Mouse (Mus musculus): Measurements from ENCODE around the gene Kcnq1. TPM values are rescaled to one million over a fixed set of nuclear protein-coding genes. Genes with fewer than 3 reads are reported as not detected.

The Kcnq1 gene
- polyA plus RNA-seq, 1 experiment from 2014 or later: 1.0 TPM

GRCm38 (mm10) chr7:143437231-143437893 lies 331.2 kb downstream of the Kcnq1 start:
- Histone ChIP-seq H3K27ac (replicated peaks) (peak overlapping the region; percentile 96), H3K4me1 (peaks cover 37% of the 10 kb centered on the region), H3K36me3 (replicated peaks) (no peaks in the 10 kb centered on the region), H3K27me3 (replicated peaks; ENCODE audit: low read depth, poor library complexity, severe bottlenecking) (peaks cover 97% of the 10 kb centered on the region), H3K4me3 (peak overlapping the region; percentile 66), H3K9me3 (no peaks in the 10 kb centered on the region)
- 16% methylated on average over 18 of the region's 18 CpGs for WGBS
- no peak for DNase-seq (ENCODE audit: low spot score)

- peak; percentile 78 for DNase-seq (ENCODE audit: low spot score)
- peak overlapping the region; percentile 96 for H3K27ac ChIP-seq (replicated peaks)
- H3K27me3 ChIP-seq (replicated peaks; ENCODE audit: low read depth, poor library complexity, severe bottlenecking): peaks cover 97% of the 10 kb centered on the region
- H3K4me1 ChIP-seq: peaks cover 38% of the 10 kb centered on the region
- peak overlapping the region; percentile 66 for H3K4me3 ChIP-seq
- 1% methylated on average over 62 of the region's 63 CpGs for WGBS
- no peaks in the 10 kb centered on the region for H3K36me3 ChIP-seq (replicated peaks)
- no peaks in the 10 kb centered on the region for H3K9me3 ChIP-seq
These were observed 331.9 kb downstream of the Kcnq1 start for GRCm38 (mm10) chr7:143437894-143438581.

DNA sequence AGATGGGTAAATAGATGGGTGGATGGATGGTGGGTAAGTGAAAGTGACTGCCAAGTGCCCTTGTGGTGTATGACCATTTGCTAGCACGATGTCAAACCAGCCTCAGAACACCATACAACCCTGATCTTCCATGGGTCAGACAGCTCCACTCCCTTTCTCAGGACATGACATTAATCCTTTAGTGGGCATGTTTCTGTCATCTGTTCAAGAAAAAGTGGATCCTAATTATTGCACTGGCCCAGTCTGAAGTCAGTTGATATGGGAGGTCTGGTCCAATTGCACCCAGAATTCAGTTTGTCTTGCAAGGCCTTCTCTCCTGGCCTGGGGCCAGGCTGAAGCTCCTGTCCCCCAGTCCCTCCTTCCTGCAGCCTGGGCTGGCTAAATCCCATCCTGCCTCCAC lies 332.8 kb downstream of the Kcnq1 start:
- no peak overlapping the region for H3K27ac ChIP-seq (replicated peaks)
- H3K36me3 ChIP-seq (replicated peaks): no peaks in the 10 kb centered on the region
- H3K27me3 ChIP-seq (replicated peaks; ENCODE audit: low read depth, poor library complexity, severe bottlenecking): peaks cover 97% of the 10 kb centered on the region
- peaks cover 40% of the 10 kb centered on the region for H3K4me1 ChIP-seq
- no peaks in the 10 kb centered on the region for H3K9me3 ChIP-seq
- WGBS: 53% methylated on average over 1 of the region's 1 CpGs
- H3K4me3 ChIP-seq: peak overlapping the region; percentile 18; the same call in 1 of the 2 replicates
- DNase-seq (ENCODE audit: low spot score): no peak

GRCm38 (mm10) chr7:143444580-143444954 lies 338.4 kb downstream of the Kcnq1 start:
- 21% methylated on average over 8 of the region's 8 CpGs for WGBS
- DNase-seq (ENCODE audit: low spot score): no peak
- peaks cover 98% of the 10 kb centered on the region for H3K27me3 ChIP-seq (replicated peaks; ENCODE audit: low read depth, poor library complexity, severe bottlenecking)
- H3K4me1 ChIP-seq: peaks cover 40% of the 10 kb centered on the region
- no peaks in the 10 kb centered on the region for H3K36me3 ChIP-seq (replicated peaks)
- peak overlapping the region; percentile 52; the same call in 1 of the 2 replicates for H3K27ac ChIP-seq (replicated peaks)
- peak overlapping the region; percentile 54; the same call in 1 of the 2 replicates for H3K4me3 ChIP-seq
- no peaks in the 10 kb centered on the region for H3K9me3 ChIP-seq

GRCm38 (mm10) chr7:143444955-143445648 lies 338.9 kb downstream of the Kcnq1 start:
- H3K27me3 ChIP-seq (replicated peaks; ENCODE audit: low read depth, poor library complexity, severe bottlenecking): peaks cover 96% of the 10 kb centered on the region
- DNase-seq (ENCODE audit: low spot score): peak; percentile 56
- 2% methylated on average over 55 of the region's 55 CpGs for WGBS

GRCm38 (mm10) chr7:143445651-143446460 lies 339.7 kb downstream of the Kcnq1 start:
- peak overlapping the region; percentile 82 for H3K27ac ChIP-seq (replicated peaks)
- H3K9me3 ChIP-seq: no peaks in the 10 kb centered on the region
- peaks cover 40% of the 10 kb centered on the region for H3K4me1 ChIP-seq
- H3K36me3 ChIP-seq (replicated peaks): no peaks in the 10 kb centered on the region
- DNase-seq (ENCODE audit: low spot score): peak; percentile 61
- 3% methylated on average over 53 of the region's 53 CpGs for WGBS
- H3K4me3 ChIP-seq: peak overlapping the region; percentile 54
- peaks cover 88% of the 10 kb centered on the region for H3K27me3 ChIP-seq (replicated peaks; ENCODE audit: low read depth, poor library complexity, severe bottlenecking)

More at GRCm38 (mm10) chr7:143444955-143445648, 338.9 kb downstream of the Kcnq1 start:
- no peaks in the 10 kb centered on the region for H3K9me3 ChIP-seq
- no peaks in the 10 kb centered on the region for H3K36me3 ChIP-seq (replicated peaks)
- H3K27ac ChIP-seq (replicated peaks): peak overlapping the region; percentile 82
- peaks cover 40% of the 10 kb centered on the region for H3K4me1 ChIP-seq
- peak overlapping the region; percentile 54 for H3K4me3 ChIP-seq

GRCm38 (mm10) chr7:143447130-143447529 lies 341.0 kb downstream of the Kcnq1 start:
- WGBS: 79% methylated on average over 2 of the region's 2 CpGs
- peaks cover 40% of the 10 kb centered on the region for H3K4me1 ChIP-seq

DNA sequence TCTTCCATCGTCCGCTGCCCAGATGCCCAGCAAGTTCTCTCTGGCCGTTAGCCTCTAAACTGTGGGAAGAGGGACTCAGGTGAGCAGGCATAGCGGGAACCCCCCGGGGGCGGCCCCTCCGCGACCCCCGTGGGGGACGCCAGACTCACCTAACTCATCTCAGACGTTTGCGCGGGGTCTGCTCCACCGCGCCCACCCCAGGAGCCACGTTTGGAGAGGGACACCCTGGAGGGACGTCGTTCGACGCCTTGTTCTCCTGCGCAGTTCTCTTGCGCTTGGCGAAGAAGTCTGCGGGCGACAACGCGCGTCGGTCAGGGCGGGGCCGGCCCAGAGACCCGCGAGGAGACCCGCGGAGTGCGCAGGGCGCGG lies 352.8 kb downstream of the Kcnq1 start:
- peaks cover 44% of the 10 kb centered on the region for H3K4me1 ChIP-seq
- 22% methylated on average over 38 of the region's 38 CpGs for WGBS
- DNase-seq (ENCODE audit: low spot score): peak; percentile 41
- peaks cover 64% of the 10 kb centered on the region for H3K27me3 ChIP-seq (replicated peaks; ENCODE audit: low read depth, poor library complexity, severe bottlenecking)
- H3K36me3 ChIP-seq (replicated peaks): peaks cover 11% of the 10 kb centered on the region; the same call in 1 of the 2 replicates
- H3K9me3 ChIP-seq: peaks cover 41% of the 10 kb centered on the region
- peak overlapping the region; percentile 72 for H3K4me3 ChIP-seq
- H3K27ac ChIP-seq (replicated peaks): peak overlapping the region; percentile 88

More at GRCm38 (mm10) chr7:143447130-143447529, 341.0 kb downstream of the Kcnq1 start:
- DNase-seq (ENCODE audit: low spot score): no peak
- Histone ChIP-seq H3K36me3 (replicated peaks) (no peaks in the 10 kb centered on the region), H3K4me3 (no peak overlapping the region), H3K9me3 (no peaks in the 10 kb centered on the region), H3K27me3 (replicated peaks; ENCODE audit: low read depth, poor library complexity, severe bottlenecking) (peaks cover 75% of the 10 kb centered on the region), H3K27ac (replicated peaks) (no peak overlapping the region)

- peak; percentile 54 for DNase-seq (ENCODE audit: low spot score)
- Histone ChIP-seq H3K4me3 (peak overlapping the region; percentile 72), H3K4me1 (peaks cover 51% of the 10 kb centered on the region), H3K27ac (replicated peaks) (peak overlapping the region; percentile 88), H3K27me3 (replicated peaks; ENCODE audit: low read depth, poor library complexity, severe bottlenecking) (peaks cover 70% of the 10 kb centered on the region), H3K36me3 (replicated peaks) (peaks cover 11% of the 10 kb centered on the region; the same call in 1 of the 2 replicates), H3K9me3 (peaks cover 47% of the 10 kb centered on the region)
- 31% methylated on average over 100 of the region's 100 CpGs for WGBS
These were observed 353.4 kb downstream of the Kcnq1 start for GRCm38 (mm10) chr7:143459332-143460211.

DNA sequence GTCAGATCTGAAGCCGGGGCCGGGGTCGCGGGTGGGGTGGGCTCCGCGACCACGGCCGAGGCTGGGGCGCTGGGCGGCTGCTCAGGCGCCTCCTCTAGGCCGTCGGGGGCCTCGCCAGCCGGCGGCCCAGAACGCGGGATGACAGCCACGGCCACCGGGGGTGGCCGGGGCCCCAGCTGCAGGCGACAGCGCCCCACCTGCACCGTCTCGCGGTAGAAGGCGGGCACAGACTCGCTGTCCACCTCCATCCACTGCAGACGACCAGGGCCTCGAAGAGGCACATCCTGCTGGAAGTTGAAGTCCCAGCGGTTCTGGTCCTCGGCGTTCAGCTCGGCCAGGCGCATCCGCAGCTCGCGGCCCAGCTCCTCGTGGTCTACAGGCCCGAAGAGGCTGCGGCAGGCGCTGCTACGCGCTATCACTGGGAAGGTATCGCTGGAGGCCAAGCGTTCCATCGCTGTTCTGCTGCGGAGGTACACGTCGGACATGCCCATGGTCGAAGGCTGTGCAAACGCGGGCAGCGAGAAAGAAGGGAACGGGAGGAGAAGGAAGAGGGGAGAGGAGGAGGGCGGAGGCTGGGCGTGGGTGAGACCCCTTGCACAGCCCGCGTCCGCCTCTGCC lies 354.2 kb downstream of the Kcnq1 start:
- H3K9me3 ChIP-seq: peaks cover 54% of the 10 kb centered on the region
- peaks cover 77% of the 10 kb centered on the region for H3K27me3 ChIP-seq (replicated peaks; ENCODE audit: low read depth, poor library complexity, severe bottlenecking)
- WGBS: 38% methylated on average over 60 of the region's 60 CpGs
- H3K4me3 ChIP-seq: peak overlapping the region; percentile 72
- H3K4me1 ChIP-seq: peaks cover 58% of the 10 kb centered on the region
- H3K27ac ChIP-seq (replicated peaks): peak overlapping the region; percentile 88
- DNase-seq (ENCODE audit: low spot score): no peak
- H3K36me3 ChIP-seq (replicated peaks): peaks cover 11% of the 10 kb centered on the region; the same call in 1 of the 2 replicates

- H3K27me3 ChIP-seq (replicated peaks; ENCODE audit: low read depth, poor library complexity, severe bottlenecking): peaks cover 77% of the 10 kb centered on the region
- H3K4me3 ChIP-seq: peak within 1 kb of the TSS; percentile 72
- 29% methylated on average over 48 of the region's 48 CpGs for WGBS
- H3K27ac ChIP-seq (replicated peaks): peak within 1 kb of the TSS; percentile 88
- DNase-seq (ENCODE audit: low spot score): peak; percentile 96
- H3K4me1 ChIP-seq: peaks cover 64% of the 10 kb centered on the region
- peaks cover 11% of the 10 kb centered on the region; the same call in 1 of the 2 replicates for H3K36me3 ChIP-seq (replicated peaks)
- H3K9me3 ChIP-seq: peaks cover 54% of the 10 kb centered on the region
These were observed 354.7 kb downstream of the Kcnq1 start, which contains the start of gene Cdkn1c for GRCm38 (mm10) chr7:143460874-143461273. Cdkn1c (minus strand) TSS chr7:143461050.

Measured in embryonic facial prominence, embryonic 10.5 days (tissue).